Mouse (Mus musculus): ENCODE data around the gene Mymx.
A peak's percentile ranks its signal among the peaks of the same experiment; 100 is the strongest.

DNA sequence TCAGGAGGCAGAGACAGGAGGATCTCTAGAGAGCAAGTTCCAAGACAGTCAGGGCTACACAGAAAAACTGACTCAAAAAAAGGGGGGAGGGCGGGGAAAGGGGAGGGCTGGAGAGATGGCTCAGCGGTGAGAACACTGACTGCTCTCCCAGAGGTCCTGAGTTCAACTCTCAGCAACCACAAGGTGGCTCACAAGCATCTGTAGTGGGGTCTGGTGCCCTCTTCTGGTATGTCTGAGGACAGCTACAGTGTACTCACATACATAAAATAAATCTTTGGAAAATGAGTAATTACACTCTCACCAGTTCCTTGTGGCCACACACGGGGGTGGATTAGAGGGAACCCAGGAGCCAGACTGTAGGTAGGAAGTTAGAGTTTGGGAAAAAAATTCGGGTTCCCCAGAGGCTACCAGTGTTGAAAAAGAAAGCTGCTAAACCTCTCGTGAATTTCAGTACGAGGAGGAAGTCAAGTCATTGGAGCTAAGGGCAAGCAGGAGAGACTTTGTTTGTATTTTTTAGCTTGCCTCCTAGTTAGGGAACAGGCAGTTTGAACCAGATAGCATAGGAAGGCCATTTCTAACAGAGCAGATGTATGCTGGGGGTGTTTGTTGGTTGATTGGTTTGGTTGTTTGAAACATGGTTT lies 19.1 kb downstream of the Mymx start:
- TF ChIP-seq POLR2A (IDR thresholded peaks at IDR 0.05; ENCODE audit: borderline replicate concordance, extremely low read depth, low read depth, low read length) = no peak
- peak; percentile 53 for TF ChIP-seq CTCF (IDR thresholded peaks at IDR 0.05; ENCODE audit: insufficient read depth, low read length)

Measured in lung, adult 2 months (tissue).